Mouse (Mus musculus): ENCODE data around the gene Lage3. TPM values are rescaled to one million over a fixed set of nuclear protein-coding genes. Genes with fewer than 3 reads are reported as not detected.

The Lage3 gene
- polyA plus RNA-seq, 1 experiment: 54.4 TPM

GRCm38 (mm10) chrX:74304867-74305700 lies 48.3 kb downstream of the Lage3 start, which contains the start of gene Gdi1:
Gdi1 (plus strand) TSS chrX:74304998.
- peak within 1 kb of the TSS; percentile 80 for H3K27ac ChIP-seq (ENCODE audit: insufficient read depth, low read length)
- no peaks in the 10 kb centered on the region for H3K4me1 ChIP-seq (ENCODE audit: control insufficient read depth, insufficient read depth, low read length)
- no peaks in the 10 kb centered on the region for H3K27me3 ChIP-seq (ENCODE audit: control insufficient read depth, insufficient read depth, low read length, poor library complexity, severe bottlenecking)
- peak; percentile 75 for TF ChIP-seq POLR2A (IDR thresholded peaks at IDR 0.05; ENCODE audit: insufficient read depth, low read length)
- 0 out of 2 replicates have a peak, but pooled peaks have one; percentile 31 for TF ChIP-seq EP300 (IDR thresholded peaks at IDR 0.05; ENCODE audit: insufficient read depth, low read depth, low read length)
- no peak for TF ChIP-seq CTCF (IDR thresholded peaks at IDR 0.05; ENCODE audit: low read depth, low read length)
- H3K4me3 ChIP-seq (ENCODE audit: low read depth, low read length): peak within 1 kb of the TSS; percentile 88
- peaks cover 25% of the 10 kb centered on the region for H3K36me3 ChIP-seq (ENCODE audit: control insufficient read depth, insufficient read depth, low read length, poor library complexity, severe bottlenecking)
- no peaks in the 10 kb centered on the region for H3K9me3 ChIP-seq (replicated peaks; ENCODE audit: control insufficient read depth, insufficient read depth, low read length, poor library complexity, severe bottlenecking)
- peak within 1 kb of the TSS; percentile 80 for H3K9ac ChIP-seq (ENCODE audit: low read depth, poor library complexity, severe bottlenecking)

Other genes starting within 250 kb of the Lage3 start
- not detected in 2 replicates for gene Opn1mw, start 226.2 kb downstream of the Lage3 start, polyA plus RNA-seq (2011; ENCODE audit: insufficient read depth, insufficient read length, low read depth, missing spikeins)
- 21.5 and 22.7 TPM in 2 replicates for gene Mecp2, start 218.3 kb downstream of the Lage3 start, polyA plus RNA-seq (2011; ENCODE audit: insufficient read depth, insufficient read length, low read depth, missing spikeins)
- not detected in 2 replicates for gene Tex28, start 185.8 kb downstream of the Lage3 start, polyA plus RNA-seq (2011; ENCODE audit: insufficient read depth, insufficient read length, low read depth, missing spikeins)
- not detected in 2 replicates for gene Tktl1, start 176.4 kb downstream of the Lage3 start, polyA plus RNA-seq (2011; ENCODE audit: insufficient read depth, insufficient read length, low read depth, missing spikeins)
- gene Flna, start 103.8 kb downstream of the Lage3 start, polyA plus RNA-seq (2011; ENCODE audit: insufficient read depth, insufficient read length, low read depth, missing spikeins): 288 and 325 TPM in 2 replicates
- gene Emd, start 98.9 kb downstream of the Lage3 start, polyA plus RNA-seq (2011; ENCODE audit: insufficient read depth, insufficient read length, low read depth, missing spikeins): 154 and 169 TPM in 2 replicates
- 239 and 288 TPM in 2 replicates for gene Rpl10, start 82.8 kb downstream of the Lage3 start, polyA plus RNA-seq (2011; ENCODE audit: insufficient read depth, insufficient read length, low read depth, missing spikeins)
- 27.6 and 30.5 TPM in 2 replicates for gene Taz, start 71.7 kb downstream of the Lage3 start, polyA plus RNA-seq (2011; ENCODE audit: insufficient read depth, insufficient read length, low read depth, missing spikeins)
- gene Dnase1l1, start 71.3 kb downstream of the Lage3 start, polyA plus RNA-seq (2011; ENCODE audit: insufficient read depth, insufficient read length, low read depth, missing spikeins): 3.9 and 5.9 TPM in 2 replicates
- 74.7 and 75.7 TPM in 2 replicates for gene Atp6ap1, start 56.5 kb downstream of the Lage3 start, polyA plus RNA-seq (2011; ENCODE audit: insufficient read depth, insufficient read length, low read depth, missing spikeins)
- gene Gdi1, start 48.6 kb downstream of the Lage3 start, polyA plus RNA-seq (2011; ENCODE audit: insufficient read depth, insufficient read length, low read depth, missing spikeins): 157 and 164 TPM in 2 replicates
- gene Fam50a, start 40.6 kb downstream of the Lage3 start, polyA plus RNA-seq (2011; ENCODE audit: insufficient read depth, insufficient read length, low read depth, missing spikeins): 58.9 and 63.7 TPM in 2 replicates
- 9.1 and 10.5 TPM in 2 replicates for gene Plxna3, start 24.6 kb downstream of the Lage3 start, polyA plus RNA-seq (2011; ENCODE audit: insufficient read depth, insufficient read length, low read depth, missing spikeins)
- gene Ubl4a, start 19.6 kb upstream of the Lage3 start, polyA plus RNA-seq (2011; ENCODE audit: insufficient read depth, insufficient read length, low read depth, missing spikeins): 45.2 and 57.1 TPM in 2 replicates
- 2.6 and 3.0 TPM in 2 replicates for gene Slc10a3, start 19.7 kb upstream of the Lage3 start, polyA plus RNA-seq (2011; ENCODE audit: insufficient read depth, insufficient read length, low read depth, missing spikeins)
- gene Fam3a, start 39.7 kb upstream of the Lage3 start, polyA plus RNA-seq (2011; ENCODE audit: insufficient read depth, insufficient read length, low read depth, missing spikeins): 10.8 and 14.2 TPM in 2 replicates
- 16.4 and 20.5 TPM in 2 replicates for gene Ikbkg, start 39.7 kb upstream of the Lage3 start, polyA plus RNA-seq (2011; ENCODE audit: insufficient read depth, insufficient read length, low read depth, missing spikeins)
- gene G6pdx, start 75.6 kb upstream of the Lage3 start, polyA plus RNA-seq (2011; ENCODE audit: insufficient read depth, insufficient read length, low read depth, missing spikeins): 35.0 and 37.0 TPM in 2 replicates
- gene Gm6880, start 127.8 kb upstream of the Lage3 start, polyA plus RNA-seq (2011; ENCODE audit: insufficient read depth, insufficient read length, low read depth, missing spikeins): not detected in 2 replicates
- not detected in 2 replicates for gene Olfr1326-ps1, start 221.3 kb upstream of the Lage3 start, polyA plus RNA-seq (2011; ENCODE audit: insufficient read depth, insufficient read length, low read depth, missing spikeins)
- gene Olfr1325, start 239.1 kb upstream of the Lage3 start, polyA plus RNA-seq (2011; ENCODE audit: insufficient read depth, insufficient read length, low read depth, missing spikeins): not detected in 2 replicates